Comparison of ENCODE assay signal across 9 mouse cellular contexts in the genomic region with DNA sequence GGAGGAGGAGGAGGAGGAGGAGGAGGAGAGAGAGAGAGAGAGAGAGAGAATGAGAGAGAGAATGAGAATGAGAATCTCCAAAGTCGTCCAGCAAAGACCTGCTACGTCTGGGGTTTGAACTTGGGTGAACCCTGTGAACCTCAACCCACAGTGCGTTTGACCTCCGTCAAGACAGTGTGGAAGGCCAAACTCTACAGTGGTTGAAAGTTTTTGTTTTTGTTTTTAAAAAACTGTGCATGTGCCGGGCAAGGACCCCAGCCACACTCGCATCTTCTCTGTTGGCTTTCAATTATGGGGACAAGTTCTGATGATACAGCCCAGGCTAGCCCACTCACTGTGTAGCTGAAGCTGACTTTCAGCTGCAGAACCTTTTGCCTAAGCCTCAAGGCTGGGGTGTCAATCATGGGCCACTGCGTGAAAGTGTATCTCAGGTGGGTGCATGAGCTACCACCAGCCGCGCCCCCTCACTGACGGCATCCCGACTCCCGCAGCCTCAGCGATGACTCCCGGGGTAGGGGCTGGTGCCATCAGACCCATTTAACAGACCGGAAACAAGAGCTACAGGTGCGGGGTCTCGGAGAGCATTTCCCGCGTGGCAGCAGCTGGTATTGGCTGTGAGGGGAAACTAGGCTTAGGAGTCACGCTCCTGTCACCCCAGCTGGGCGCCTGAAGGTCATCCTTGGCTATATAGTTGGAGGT. TPM values are rescaled to one million over a fixed set of nuclear protein-coding genes. Genes with fewer than 3 reads are reported as not detected.
DNase-seq lines count a peak whose midpoint lies in the region; ATAC-seq and TF ChIP-seq lines count a peak whose summit lies in the region.
"Had no signal": no experiment of that assay in that cellular context is flagged by ENCODE, and none has a peak within 500 bp of the region (broad histone marks: within the 10 kb centered on the region; RNA-seq: fewer than 3 reads in every experiment).

No protein-coding gene starts in this region.

- H3K79me2 ChIP-seq in heart, adult 2 months (replicated peaks; ENCODE audit: control insufficient read depth, insufficient read depth, low read length), result 0 out of 2 replicates have a peak, but pooled peaks cover under 1% of the 10 kb centered on the region

- no peak for TF ChIP-seq POLR2A in heart, adult 2 months (IDR thresholded peaks at IDR 0.05; ENCODE audit: insufficient read depth, low read depth, low read length)
- TF ChIP-seq POLR2A in bone marrow, adult 2 months (IDR thresholded peaks at IDR 0.05; ENCODE audit: borderline replicate concordance, control insufficient read depth, low read depth, low read length), result no peak

- ATAC-seq in heart, embryonic 16.5 days (replicated peaks; ENCODE audit: extremely low read depth, insufficient read depth, low FRiP score), result no peak
- ATAC-seq in limb, embryonic 12.5 days (ENCODE audit: insufficient number of reproducible peaks, insufficient read depth, low FRiP score, low TSS enrichment, low read depth), result no peak
- ATAC-seq in neural tube, embryonic 14.5 days (ENCODE audit: low read depth), result peak; percentile 4; the same call in 1 of the 2 replicates
- ATAC-seq in granulocyte monocyte progenitor cell, adult 5-6 weeks (replicated peaks; ENCODE audit: poor library complexity, severe bottlenecking), result no peak

- peak; percentile 18; the same call in 1 of the 2 replicates for TF ChIP-seq CTCF in heart, adult 2 months (IDR thresholded peaks at IDR 0.05)
- no peak for TF ChIP-seq CTCF in bone marrow, adult 2 months (IDR thresholded peaks at IDR 0.05; ENCODE audit: control insufficient read depth, insufficient read depth, low read length)

- H3K4me1 ChIP-seq in heart, adult 2 months (ENCODE audit: control insufficient read depth, insufficient read depth, low read length), result peaks cover 14% of the 10 kb centered on the region
- peaks cover 16% of the 10 kb centered on the region for H3K4me1 ChIP-seq in bone marrow, adult 2 months (ENCODE audit: control insufficient read depth, insufficient read depth, low read length)
- H3K4me1 ChIP-seq in heart, embryonic 16.5 days (ENCODE audit: control insufficient read depth, insufficient read depth, low read length), result peaks cover 44% of the 10 kb centered on the region
- H3K4me1 ChIP-seq in limb, embryonic 12.5 days (replicated peaks), result peaks cover 26% of the 10 kb centered on the region
- peaks cover 16% of the 10 kb centered on the region; the same call in 1 of the 2 replicates for H3K4me1 ChIP-seq in neural tube, embryonic 14.5 days (ENCODE audit: control insufficient read depth, insufficient read depth, low read length)

- peak overlapping the region; percentile 13; the same call in 1 of the 2 replicates for H3K4me3 ChIP-seq in heart, adult 2 months
- peak overlapping the region; percentile 34 for H3K4me3 ChIP-seq in bone marrow, adult 2 months (replicated peaks; ENCODE audit: control insufficient read depth, low read depth, low read length)
- H3K4me3 ChIP-seq in heart, embryonic 16.5 days (ENCODE audit: low read length), result peak overlapping the region; percentile 25; the same call in 1 of the 2 replicates
- no peak overlapping the region; the same call in 1 of the 2 replicates for H3K4me3 ChIP-seq in limb, embryonic 12.5 days (replicated peaks)
- H3K4me3 ChIP-seq in neural tube, embryonic 14.5 days (ENCODE audit: low read depth, low read length), result peak overlapping the region; percentile 16; the same call in 1 of the 2 replicates

- no peaks in the 10 kb centered on the region for H3K36me3 ChIP-seq in heart, adult 2 months (ENCODE audit: control insufficient read depth, insufficient read depth, low read length)
- H3K36me3 ChIP-seq in heart, embryonic 16.5 days (ENCODE audit: control insufficient read depth, insufficient read depth), result no peaks in the 10 kb centered on the region
- no peaks in the 10 kb centered on the region for H3K36me3 ChIP-seq in limb, embryonic 12.5 days
- H3K36me3 ChIP-seq in neural tube, embryonic 14.5 days (ENCODE audit: control insufficient read depth, insufficient read depth, low read length), result no peaks in the 10 kb centered on the region

- no peaks in the 10 kb centered on the region for H3K9me3 ChIP-seq in heart, embryonic 16.5 days (replicated peaks; ENCODE audit: control insufficient read depth, low read length)
- H3K9me3 ChIP-seq in limb, embryonic 12.5 days, result peaks cover 6% of the 10 kb centered on the region; the same call in 1 of the 2 replicates
- no peaks in the 10 kb centered on the region for H3K9me3 ChIP-seq in neural tube, embryonic 14.5 days (ENCODE audit: control insufficient read depth, low read length)

- peak overlapping the region; percentile 47 for H3K27ac ChIP-seq in heart, adult 2 months
- H3K27ac ChIP-seq in bone marrow, adult 2 months (ENCODE audit: control insufficient read depth, insufficient read depth, low read depth, low read length, poor library complexity), result no peak overlapping the region
- no peak overlapping the region for H3K27ac ChIP-seq in heart, embryonic 16.5 days (ENCODE audit: low read length)
- no peak overlapping the region for H3K27ac ChIP-seq in limb, embryonic 12.5 days
- no peak overlapping the region for H3K27ac ChIP-seq in neural tube, embryonic 14.5 days (ENCODE audit: low read depth, low read length)

- 61% methylated on average over 21 of the region's 21 CpGs for WGBS in heart, adult 2 months
- 40% methylated on average over 21 of the region's 21 CpGs for WGBS in bone marrow, adult 2 months
- WGBS in heart, embryonic 16.5 days, result 63% methylated on average over 21 of the region's 21 CpGs
- 65% methylated on average over 21 of the region's 21 CpGs for WGBS in limb, embryonic 12.5 days
- 65% methylated on average over 21 of the region's 21 CpGs for WGBS in neural tube, embryonic 14.5 days

- intact Hi-C loops in heart, adult 2 months (cut with DNase I), result no loop called here
- intact Hi-C loops in left cerebral cortex, postnatal 25 days (cut with DNase I), result no loop called here

- H3K4me2 ChIP-seq in heart, embryonic 16.5 days (ENCODE audit: low read depth, low read length), result peak overlapping the region; percentile 53
- H3K4me2 ChIP-seq in limb, embryonic 12.5 days, result peak overlapping the region; percentile 47
- H3K4me2 ChIP-seq in neural tube, embryonic 14.5 days (ENCODE audit: low read depth, low read length), result peak overlapping the region; percentile 50

- H3K9ac ChIP-seq in heart, adult 2 months (ENCODE audit: low read depth, low read length), result peak overlapping the region; percentile 25; the same call in 1 of the 2 replicates
- 0 out of 2 replicates have a peak overlapping the region, but pooled peaks have one; percentile 13 for H3K9ac ChIP-seq in heart, embryonic 16.5 days (ENCODE audit: low read length)
- no peak overlapping the region for H3K9ac ChIP-seq in limb, embryonic 12.5 days (replicated peaks)
- no peak overlapping the region for H3K9ac ChIP-seq in neural tube, embryonic 14.5 days (replicated peaks; ENCODE audit: low read depth, low read length)

- no peaks in the 10 kb centered on the region for H3K27me3 ChIP-seq in heart, adult 2 months (ENCODE audit: control insufficient read depth, insufficient read depth, low read length)
- H3K27me3 ChIP-seq in heart, embryonic 16.5 days (ENCODE audit: control insufficient read depth, insufficient read depth, low read length), result no peaks in the 10 kb centered on the region
- H3K27me3 ChIP-seq in limb, embryonic 12.5 days, result peaks cover 55% of the 10 kb centered on the region
- H3K27me3 ChIP-seq in neural tube, embryonic 14.5 days (ENCODE audit: control insufficient read depth, insufficient read depth, low read length), result peaks cover 1% of the 10 kb centered on the region; the same call in 1 of the 2 replicates

- no peak for DNase-seq in heart, adult 2 months
- no peak for DNase-seq in heart, adult 8-10 months (ENCODE audit: low spot score)
- no peak for DNase-seq in left cerebral cortex, postnatal 25 days (ENCODE audit: low spot score in 2 of 2)

- TF ChIP-seq EP300 in heart, adult 2 months (IDR thresholded peaks at IDR 0.05; ENCODE audit: insufficient read depth, low read depth, low read length), result no peak

RNA-seq across cellular contexts. Expression of a gene that starts 23.1 kb away (rescaled TPM):
- total RNA-seq in heart, adult 2 months (2021), result 100 to 1,000 TPM in 1 of 2 experiments, 10 to 100 TPM in 1; 94.2 to 104 TPM
- polyA plus RNA-seq in heart, adult 2 months (2012; rRNA removed), result 59.9 and 80.1 TPM in 2 replicates
- total RNA-seq in heart, adult 8-10 months (2022), result 100 to 1,000 TPM; 100 to 132 (median 108) TPM
- polyA plus RNA-seq in bone marrow, adult 2 months (2011; ENCODE audit: insufficient read depth, insufficient read length, low replicate concordance, missing spikeins), result 5.1 and 14.5 TPM in 2 replicates
- 54.7 and 61.1 TPM in 2 replicates for polyA plus RNA-seq in heart, embryonic 16.5 days (2015; fragmentation: Nextera tagmentation; extraction: Ambion mirVana)
- polyA plus RNA-seq in limb, embryonic 12.5 days (2016; fragmentation: Nextera tagmentation; extraction: Ambion mirVana), result 30.8 and 31.1 TPM in 2 replicates
- polyA plus RNA-seq in neural tube, embryonic 14.5 days (2014; fragmentation: Nextera tagmentation; extraction: Ambion mirVana), result 21.9 and 25.0 TPM in 2 replicates
- 10 to 100 TPM; 81.1 to 87.3 TPM for total RNA-seq in left cerebral cortex, postnatal 25 days (2021)
- 39.6 and 41.7 TPM in 2 replicates for total RNA-seq in granulocyte monocyte progenitor cell, adult 5-6 weeks (2014; fragmentation: Nextera tagmentation)
- 5.3 and 10.5 TPM in 2 replicates for total RNA-seq in granulocyte monocyte progenitor cell, adult 5-6 weeks (2017)

RNA-seq across cellular contexts. Expression of a gene that starts 39.5 kb away (rescaled TPM):
- 1 to 10 TPM; 2.0 to 2.3 TPM for total RNA-seq in heart, adult 2 months (2021)
- polyA plus RNA-seq in heart, adult 2 months (2012; rRNA removed), result 8.3 and 8.6 TPM in 2 replicates
- 1 to 10 TPM; 1.4 to 2.4 (median 1.9) TPM for total RNA-seq in heart, adult 8-10 months (2022)
- polyA plus RNA-seq in bone marrow, adult 2 months (2011; ENCODE audit: insufficient read depth, insufficient read length, low replicate concordance, missing spikeins), result 7.9 and 18.0 TPM in 2 replicates
- 5.0 and 9.2 TPM in 2 replicates for polyA plus RNA-seq in heart, embryonic 16.5 days (2015; fragmentation: Nextera tagmentation; extraction: Ambion mirVana)
- polyA plus RNA-seq in limb, embryonic 12.5 days (2016; fragmentation: Nextera tagmentation; extraction: Ambion mirVana), result 2.9 and 3.0 TPM in 2 replicates
- polyA plus RNA-seq in neural tube, embryonic 14.5 days (2014; fragmentation: Nextera tagmentation; extraction: Ambion mirVana), result 1.3 and 2.0 TPM in 2 replicates
- 1 to 10 TPM in 1 of 2 experiments, under 1 TPM in 1; 0.89 to 1.5 TPM for total RNA-seq in left cerebral cortex, postnatal 25 days (2021)
- total RNA-seq in granulocyte monocyte progenitor cell, adult 5-6 weeks (2014; fragmentation: Nextera tagmentation), result 37.5 and 43.6 TPM in 2 replicates
- 11.5 and 13.3 TPM in 2 replicates for total RNA-seq in granulocyte monocyte progenitor cell, adult 5-6 weeks (2017)
- polyA plus RNA-seq: erythroblast, embryonic 14.5 days had no signal

RNA-seq across cellular contexts. Expression of a gene that starts 43.5 kb away (rescaled TPM):
- total RNA-seq in heart, adult 2 months (2021), result 1 to 10 TPM in 1 of 2 experiments, not detected in 1; 1.2 TPM
- 0.88 and 1.2 TPM in 2 replicates for polyA plus RNA-seq in heart, adult 2 months (2012; rRNA removed)
- under 1 TPM in 2 of 4 experiments, not detected in 2; 0.50 to 0.72 TPM for total RNA-seq in heart, adult 8-10 months (2022)
- not detected in 2 replicates for polyA plus RNA-seq in bone marrow, adult 2 months (2011; ENCODE audit: insufficient read depth, insufficient read length, low replicate concordance, missing spikeins)
- polyA plus RNA-seq in heart, embryonic 16.5 days (2015; fragmentation: Nextera tagmentation; extraction: Ambion mirVana), result 0.55 and 0.83 TPM in 2 replicates
- 1.1 and 3.1 TPM in 2 replicates for polyA plus RNA-seq in limb, embryonic 12.5 days (2016; fragmentation: Nextera tagmentation; extraction: Ambion mirVana)
- 2.0 and 4.4 TPM in 2 replicates for polyA plus RNA-seq in neural tube, embryonic 14.5 days (2014; fragmentation: Nextera tagmentation; extraction: Ambion mirVana)
- 1 to 10 TPM; 4.0 to 4.1 TPM for total RNA-seq in left cerebral cortex, postnatal 25 days (2021)
- total RNA-seq in granulocyte monocyte progenitor cell, adult 5-6 weeks (2014; fragmentation: Nextera tagmentation), result 2.2 TPM in 1 of 2 replicates, not detected in the other
- total RNA-seq in granulocyte monocyte progenitor cell, adult 5-6 weeks (2017), result not detected in 2 replicates

RNA-seq across cellular contexts. Expression of a gene that starts 48.1 kb away (rescaled TPM):
- 1 to 10 TPM in 1 of 2 experiments, under 1 TPM in 1; 0.73 to 1.9 TPM for total RNA-seq in heart, adult 2 months (2021)
- 2.1 and 3.5 TPM in 2 replicates for polyA plus RNA-seq in heart, adult 2 months (2012; rRNA removed)
- total RNA-seq in heart, adult 8-10 months (2022), result 1 to 10 TPM in 2 of 4 experiments, under 1 TPM in 2; 0.73 to 1.3 (median 1.0) TPM
- polyA plus RNA-seq in bone marrow, adult 2 months (2011; ENCODE audit: insufficient read depth, insufficient read length, low replicate concordance, missing spikeins), result 3.4 and 4.3 TPM in 2 replicates
- 2.1 and 2.6 TPM in 2 replicates for polyA plus RNA-seq in heart, embryonic 16.5 days (2015; fragmentation: Nextera tagmentation; extraction: Ambion mirVana)
- 3.3 and 3.8 TPM in 2 replicates for polyA plus RNA-seq in limb, embryonic 12.5 days (2016; fragmentation: Nextera tagmentation; extraction: Ambion mirVana)
- 4.3 and 6.3 TPM in 2 replicates for polyA plus RNA-seq in neural tube, embryonic 14.5 days (2014; fragmentation: Nextera tagmentation; extraction: Ambion mirVana)
- total RNA-seq in left cerebral cortex, postnatal 25 days (2021), result 1 to 10 TPM; 3.5 to 4.2 TPM
- 4.0 TPM in 1 of 2 replicates, not detected in the other for total RNA-seq in granulocyte monocyte progenitor cell, adult 5-6 weeks (2014; fragmentation: Nextera tagmentation)
- total RNA-seq in granulocyte monocyte progenitor cell, adult 5-6 weeks (2017), result 0.30 TPM in 1 of 2 replicates, not detected in the other

RNA-seq across cellular contexts. Expression of a gene that starts 48.1 kb away (rescaled TPM):
- 10 to 100 TPM; 46.6 to 53.8 TPM for total RNA-seq in heart, adult 2 months (2021)
- polyA plus RNA-seq in heart, adult 2 months (2012; rRNA removed), result 48.5 and 56.9 TPM in 2 replicates
- 10 to 100 TPM; 49.1 to 55.0 (median 53.8) TPM for total RNA-seq in heart, adult 8-10 months (2022)
- 14.6 and 23.0 TPM in 2 replicates for polyA plus RNA-seq in bone marrow, adult 2 months (2011; ENCODE audit: insufficient read depth, insufficient read length, low replicate concordance, missing spikeins)
- 83.4 and 86.2 TPM in 2 replicates for polyA plus RNA-seq in heart, embryonic 16.5 days (2015; fragmentation: Nextera tagmentation; extraction: Ambion mirVana)
- 71.9 and 74.6 TPM in 2 replicates for polyA plus RNA-seq in limb, embryonic 12.5 days (2016; fragmentation: Nextera tagmentation; extraction: Ambion mirVana)
- 61.0 and 68.0 TPM in 2 replicates for polyA plus RNA-seq in neural tube, embryonic 14.5 days (2014; fragmentation: Nextera tagmentation; extraction: Ambion mirVana)
- 10 to 100 TPM; 83.7 to 87.7 TPM for total RNA-seq in left cerebral cortex, postnatal 25 days (2021)
- 12.2 and 34.9 TPM in 2 replicates for total RNA-seq in granulocyte monocyte progenitor cell, adult 5-6 weeks (2014; fragmentation: Nextera tagmentation)
- total RNA-seq in granulocyte monocyte progenitor cell, adult 5-6 weeks (2017), result 41.8 and 46.2 TPM in 2 replicates

Comparison
In these comparisons a context has a peak if more than half of its experiments do, and no peak if none do; other contexts are left out.
1. H3K9ac ChIP-seq: peak in heart, adult 2 months (single experiment) and heart, embryonic 16.5 days (single experiment); none in limb, embryonic 12.5 days (single experiment) and neural tube, embryonic 14.5 days (single experiment).
2. Peak in every context shown above with its lines, with median percentiles within 50 percentile points of each other: H3K4me2 ChIP-seq.